Comparison of ENCODE assay signal across 19 mouse cellular contexts in genomic region chr6:136781377-136781986, GRCm38 (mm10). TPM values are rescaled to one million over a fixed set of nuclear protein-coding genes. Genes with fewer than 3 reads are reported as not detected.
"Had no signal": no experiment of that assay in that cellular context is flagged by ENCODE, and none has a peak within 500 bp of the region (broad histone marks: within the 10 kb centered on the region; RNA-seq: fewer than 3 reads in every experiment).

Gucy2c (minus strand) TSS chr6:136781765.

- H3K36me3 ChIP-seq: hindbrain, embryonic 12.5 days; limb, embryonic 15.5 days; midbrain, embryonic 13.5 days; neural tube, embryonic 15.5 days had no signal

- H3K9me3 ChIP-seq: hindbrain, embryonic 12.5 days; limb, embryonic 15.5 days; midbrain, embryonic 13.5 days; neural tube, embryonic 15.5 days had no signal

- H3K27ac ChIP-seq: hindbrain, embryonic 12.5 days; hindbrain, postnatal 0 days; kidney, postnatal 0 days; layer of hippocampus, adult 2 months; limb, embryonic 15.5 days; midbrain, embryonic 13.5 days; neural tube, embryonic 15.5 days had no signal

- H3K4me3 ChIP-seq: hindbrain, embryonic 12.5 days; layer of hippocampus, adult 2 months; limb, embryonic 15.5 days; midbrain, embryonic 13.5 days; myocyte; neural tube, embryonic 15.5 days had no signal

- DNase-seq: kidney, adult 11 months; kidney, adult 9 months; kidney, postnatal 36 days; left cerebral cortex, postnatal 4 days; lung, adult 18-20 months; lung, postnatal 36 days; right cerebral cortex, adult 18-20 months; right cerebral cortex, postnatal 25 days; thymus, postnatal 4 days had no signal

- H3K4me2 ChIP-seq: hindbrain, embryonic 12.5 days; limb, embryonic 15.5 days; midbrain, embryonic 13.5 days; neural tube, embryonic 15.5 days had no signal

- H3K9ac ChIP-seq: hindbrain, embryonic 12.5 days; limb, embryonic 15.5 days; midbrain, embryonic 13.5 days; neural tube, embryonic 15.5 days had no signal

- H3K27me3 ChIP-seq: hindbrain, embryonic 12.5 days; limb, embryonic 15.5 days; midbrain, embryonic 13.5 days; neural tube, embryonic 15.5 days had no signal

- ATAC-seq: hindbrain, postnatal 0 days; lung, postnatal 0 days; midbrain, embryonic 13.5 days had no signal

- H3K4me1 ChIP-seq: hindbrain, embryonic 12.5 days; midbrain, embryonic 13.5 days; neural tube, embryonic 15.5 days had no signal

RNA-seq across cellular contexts. Expression of gene Gucy2c, which starts in this region (rescaled TPM):
- total RNA-seq: megakaryocyte progenitor cell, adult 5-6 weeks had no signal
